Mouse (Mus musculus): ENCODE data around the gene Gm38392. TPM values are rescaled to one million over a fixed set of nuclear protein-coding genes. Genes with fewer than 3 reads are reported as not detected.
A peak's percentile ranks its signal among the peaks of the same experiment; 100 is the strongest.

The Gm38392 gene
- polyA plus RNA-seq, 1 experiment from 2014 or later, result 0.26 TPM

DNA sequence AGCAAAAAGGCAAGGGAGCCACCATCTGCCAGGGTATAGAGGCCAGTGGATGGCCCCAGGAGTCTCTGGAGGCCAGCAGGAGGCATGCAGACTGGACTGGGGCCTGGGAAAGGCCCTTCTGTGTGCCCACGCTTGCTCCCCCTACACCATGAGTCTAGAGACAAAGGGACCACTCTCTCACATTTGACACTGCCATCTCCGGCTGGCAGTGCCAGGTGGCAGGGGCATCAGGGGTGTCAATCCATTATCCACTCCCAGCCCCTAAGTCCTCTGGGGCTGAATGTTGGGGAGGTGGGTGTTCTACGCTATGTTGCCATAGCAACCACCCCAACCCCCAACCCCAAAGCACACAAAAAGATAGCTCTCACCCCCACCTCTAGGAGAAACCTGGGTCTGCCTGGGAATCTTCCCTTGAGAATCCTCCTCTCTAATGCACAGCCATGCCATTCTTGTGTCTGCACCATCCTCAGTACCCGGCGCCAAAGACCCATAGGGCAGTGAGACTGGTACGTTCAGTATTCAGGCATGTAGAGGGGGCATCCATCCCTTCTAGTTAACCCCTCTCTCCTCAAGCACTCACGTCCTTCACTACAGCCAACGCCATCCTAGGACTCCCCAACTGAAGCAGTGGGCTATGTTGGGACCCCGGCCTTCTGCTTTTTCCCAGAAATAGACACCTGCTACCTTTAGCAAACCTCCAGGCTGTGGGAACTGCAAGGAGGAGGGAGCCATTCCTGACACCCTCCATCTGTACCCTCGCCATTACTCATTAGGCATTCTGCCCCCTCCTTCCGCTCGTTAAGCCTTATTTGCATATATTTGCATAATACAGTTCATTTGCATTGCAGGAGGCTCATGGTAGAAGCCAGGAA, 65.3 kb downstream of the Gm38392 start:
- H3K36me3 ChIP-seq, result peaks cover 34% of the 10 kb centered on the region
- no peak overlapping the region for H3K4me3 ChIP-seq (replicated peaks)
- WGBS, result 13% methylated on average over 12 of the region's 12 CpGs
- H3K27me3 ChIP-seq (replicated peaks), result no peaks in the 10 kb centered on the region; the same call in 1 of the 2 replicates
- peak overlapping the region; percentile 62 for H3K4me2 ChIP-seq
- H3K4me1 ChIP-seq, result peaks cover 93% of the 10 kb centered on the region
- H3K9ac ChIP-seq (replicated peaks), result peak overlapping the region; percentile 42
- ATAC-seq (ENCODE audit: low FRiP score), result peak; percentile 79
- H3K9me3 ChIP-seq (replicated peaks), result no peaks in the 10 kb centered on the region
- H3K27ac ChIP-seq (replicated peaks), result peak overlapping the region; percentile 98

DNA sequence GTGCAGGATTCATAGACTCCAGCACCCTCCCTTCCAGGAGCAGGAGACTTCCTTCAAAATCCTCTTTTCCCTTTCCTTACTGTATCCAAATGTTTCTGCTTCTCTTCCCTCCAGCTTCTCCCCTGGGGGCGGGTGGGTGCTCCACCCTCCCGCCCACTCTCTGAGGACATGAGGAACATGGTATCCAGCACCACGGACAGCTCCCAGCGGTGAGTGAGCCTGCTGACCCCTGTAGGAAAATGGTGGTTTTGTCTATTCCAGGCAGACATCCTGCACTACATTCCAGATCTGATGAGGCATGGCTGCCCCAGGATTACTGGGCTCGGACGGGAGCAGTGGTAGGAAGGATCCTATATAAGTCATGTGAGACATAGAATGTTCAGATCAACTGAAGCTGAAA, 66.2 kb downstream of the Gm38392 start:
- ATAC-seq (ENCODE audit: low FRiP score), result no peak
- Histone ChIP-seq H3K4me3 (replicated peaks) (0 out of 2 replicates have a peak overlapping the region, but pooled peaks have one; percentile 2), H3K4me2 (peak overlapping the region; percentile 62), H3K9ac (replicated peaks) (peak overlapping the region; percentile 42), H3K9me3 (replicated peaks) (no peaks in the 10 kb centered on the region), H3K36me3 (peaks cover 29% of the 10 kb centered on the region), H3K27ac (replicated peaks) (peak overlapping the region; percentile 98), H3K4me1 (peaks cover 85% of the 10 kb centered on the region), H3K27me3 (replicated peaks) (no peaks in the 10 kb centered on the region; the same call in 1 of the 2 replicates)
- WGBS, result 5% methylated on average over 6 of the region's 6 CpGs

DNA sequence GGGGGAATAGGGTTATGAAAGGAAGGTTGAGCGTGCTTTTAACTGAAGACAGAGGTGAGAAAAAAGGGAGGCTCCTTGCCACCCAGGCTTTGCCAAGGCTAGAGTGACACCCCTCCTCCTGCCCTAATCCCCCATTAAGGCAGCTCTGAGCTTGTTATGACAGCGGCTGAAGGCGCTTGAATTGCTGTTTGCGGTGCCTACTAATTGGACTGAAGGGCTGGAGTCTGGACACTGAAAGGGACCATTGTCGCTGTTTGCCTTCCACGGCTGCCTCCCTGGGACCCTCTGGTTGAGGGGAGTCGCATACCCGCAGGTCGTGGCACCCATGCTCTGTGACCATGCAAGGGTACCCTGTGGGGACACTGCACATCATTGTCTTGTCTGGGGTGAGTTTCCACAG, 67.1 kb downstream of the Gm38392 start:
- Histone ChIP-seq H3K9ac (replicated peaks) (peak overlapping the region; percentile 42; the same call in 1 of the 2 replicates), H3K36me3 (peaks cover 20% of the 10 kb centered on the region), H3K27me3 (replicated peaks) (no peaks in the 10 kb centered on the region; the same call in 1 of the 2 replicates), H3K27ac (replicated peaks) (peak overlapping the region; percentile 98), H3K4me3 (replicated peaks) (peak overlapping the region; percentile 9), H3K9me3 (replicated peaks) (no peaks in the 10 kb centered on the region), H3K4me1 (peaks cover 85% of the 10 kb centered on the region), H3K4me2 (peak overlapping the region; percentile 62)
- 4% methylated on average over 9 of the region's 9 CpGs for WGBS
- ATAC-seq (ENCODE audit: low FRiP score), result no peak

DNA sequence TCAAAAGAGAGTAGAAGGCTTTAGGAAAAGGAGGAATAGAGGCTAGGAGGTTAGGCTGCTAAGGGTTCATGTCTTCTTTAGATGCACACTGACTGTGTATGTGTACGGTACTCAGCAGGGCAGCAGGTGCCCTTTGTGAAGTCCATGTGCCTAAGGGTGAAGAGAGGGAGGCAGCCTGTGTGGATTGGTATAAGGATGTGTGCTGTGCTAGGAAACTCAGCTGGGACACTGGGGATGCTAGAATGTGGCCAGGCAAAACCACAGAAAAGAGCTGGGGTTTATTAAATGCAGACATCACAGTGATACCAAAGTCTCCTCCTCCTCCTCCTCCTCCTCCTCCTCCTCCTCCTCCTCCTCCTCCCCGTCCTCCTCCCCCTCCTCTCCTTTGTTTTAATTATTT, 69.3 kb downstream of the Gm38392 start:
- Histone ChIP-seq H3K4me3 (replicated peaks) (peak overlapping the region; percentile 55), H3K36me3 (peaks cover 5% of the 10 kb centered on the region; the same call in 1 of the 2 replicates), H3K4me2 (peak overlapping the region; percentile 62), H3K27me3 (replicated peaks) (no peaks in the 10 kb centered on the region; the same call in 1 of the 2 replicates), H3K9ac (replicated peaks) (peak overlapping the region; percentile 80), H3K9me3 (replicated peaks) (no peaks in the 10 kb centered on the region), H3K27ac (replicated peaks) (peak overlapping the region; percentile 98), H3K4me1 (peaks cover 83% of the 10 kb centered on the region)
- WGBS, result 5% methylated on average over 1 of the region's 2 CpGs
- ATAC-seq (ENCODE audit: low FRiP score), result no peak

DNA sequence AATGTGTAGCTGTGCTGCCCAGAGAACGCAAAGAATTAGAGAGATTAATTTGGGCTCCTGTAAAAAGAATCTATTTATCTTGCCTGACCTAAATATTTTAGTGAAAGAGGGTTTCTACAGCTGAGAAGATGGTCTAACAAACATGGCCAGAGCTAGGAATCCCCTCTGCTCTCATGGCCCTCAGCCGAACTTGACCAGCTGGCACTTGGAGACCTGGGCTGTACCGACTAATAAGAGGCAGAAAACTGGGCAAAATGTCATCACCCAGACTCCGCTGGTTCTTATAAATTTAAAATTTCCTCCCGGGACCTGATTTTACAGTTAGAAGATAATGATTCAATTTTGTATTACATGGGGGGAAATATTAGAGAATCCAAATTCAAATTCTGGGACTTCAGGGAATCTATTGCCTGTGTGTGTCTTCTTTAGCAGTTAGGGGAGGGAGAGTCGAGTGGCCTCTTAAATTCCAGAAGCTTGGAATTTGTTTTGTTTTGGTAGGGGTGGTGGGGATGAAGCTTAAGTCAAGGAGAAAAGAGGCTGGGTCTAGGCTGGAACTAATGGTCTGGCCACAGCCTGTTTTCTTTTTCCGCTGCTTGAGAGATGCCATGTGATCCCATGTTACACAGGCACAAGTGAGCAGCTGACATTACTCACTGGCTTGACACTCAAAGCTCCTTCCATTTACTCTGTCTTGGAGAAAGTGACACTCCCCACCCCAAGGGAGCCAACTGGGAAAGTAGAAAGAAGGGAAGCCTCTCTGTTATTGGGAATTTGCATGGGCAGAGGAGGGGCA, 70.3 kb downstream of the Gm38392 start:
- Histone ChIP-seq H3K9me3 (replicated peaks) (no peaks in the 10 kb centered on the region), H3K4me2 (peak overlapping the region; percentile 62), H3K4me3 (replicated peaks) (peak overlapping the region; percentile 55), H3K27ac (replicated peaks) (peak overlapping the region; percentile 98), H3K9ac (replicated peaks) (peak overlapping the region; percentile 80), H3K4me1 (peaks cover 82% of the 10 kb centered on the region), H3K36me3 (peaks cover 5% of the 10 kb centered on the region; the same call in 1 of the 2 replicates), H3K27me3 (replicated peaks) (peaks cover 2% of the 10 kb centered on the region; the same call in 1 of the 2 replicates)
- WGBS, result 10% methylated on average over 7 of the region's 7 CpGs
- ATAC-seq (ENCODE audit: low FRiP score), result no peak

DNA sequence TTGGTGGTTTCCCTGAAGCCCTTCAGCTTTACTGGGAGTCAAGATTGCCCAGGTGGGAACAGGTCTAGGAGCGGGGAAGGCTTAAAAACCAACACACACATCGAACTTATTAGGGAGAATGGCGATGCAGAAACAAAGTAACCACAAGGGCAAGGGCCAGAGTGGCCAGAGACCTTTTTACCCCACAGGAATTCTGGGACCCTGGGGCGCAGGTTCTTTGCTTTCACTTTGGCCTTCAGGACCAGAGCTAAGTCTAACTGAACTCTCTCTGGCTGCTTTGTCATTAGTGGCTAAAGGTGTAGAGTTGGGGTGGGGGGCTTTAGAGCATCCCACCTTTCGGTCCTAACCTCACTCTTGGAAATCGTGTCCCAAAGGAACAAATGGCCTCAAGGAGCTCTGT, 70.9 kb downstream of the Gm38392 start:
- Histone ChIP-seq H3K27ac (replicated peaks) (peak overlapping the region; percentile 98), H3K9me3 (replicated peaks) (no peaks in the 10 kb centered on the region), H3K4me3 (replicated peaks) (peak overlapping the region; percentile 55), H3K9ac (replicated peaks) (peak overlapping the region; percentile 80), H3K4me1 (peaks cover 82% of the 10 kb centered on the region), H3K4me2 (peak overlapping the region; percentile 62), H3K36me3 (peaks cover 5% of the 10 kb centered on the region; the same call in 1 of the 2 replicates), H3K27me3 (replicated peaks) (peaks cover 2% of the 10 kb centered on the region; the same call in 1 of the 2 replicates)
- ATAC-seq (ENCODE audit: low FRiP score), result no peak
- WGBS, result 2% methylated on average over 6 of the region's 6 CpGs

DNA sequence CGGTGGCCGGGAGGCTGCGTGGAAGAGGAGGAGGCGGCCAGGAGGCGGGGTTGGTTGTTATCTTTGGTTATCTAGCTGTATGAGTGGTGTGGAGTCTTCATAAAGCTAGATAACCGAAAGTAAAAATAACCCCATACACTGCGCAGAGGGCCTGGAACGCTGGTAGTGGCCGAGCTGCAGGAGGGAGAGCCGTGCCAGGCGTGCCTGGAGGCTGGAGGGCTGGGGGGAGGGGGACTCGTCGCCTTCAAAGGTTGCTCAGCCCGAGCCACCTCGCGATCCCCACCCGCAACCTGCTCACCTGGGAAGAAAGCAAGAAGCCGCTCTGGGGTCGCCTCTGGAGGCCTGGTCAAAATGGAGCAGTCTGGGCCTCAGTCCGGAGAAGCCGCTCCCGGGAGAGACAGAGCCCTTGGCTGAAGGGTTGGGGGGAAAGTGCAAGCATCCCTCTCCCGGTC, 71.4 kb downstream of the Gm38392 start:
- Histone ChIP-seq H3K9ac (replicated peaks) (peak overlapping the region; percentile 80), H3K4me1 (peaks cover 82% of the 10 kb centered on the region)
- 4% methylated on average over 23 of the region's 23 CpGs for WGBS

DNA sequence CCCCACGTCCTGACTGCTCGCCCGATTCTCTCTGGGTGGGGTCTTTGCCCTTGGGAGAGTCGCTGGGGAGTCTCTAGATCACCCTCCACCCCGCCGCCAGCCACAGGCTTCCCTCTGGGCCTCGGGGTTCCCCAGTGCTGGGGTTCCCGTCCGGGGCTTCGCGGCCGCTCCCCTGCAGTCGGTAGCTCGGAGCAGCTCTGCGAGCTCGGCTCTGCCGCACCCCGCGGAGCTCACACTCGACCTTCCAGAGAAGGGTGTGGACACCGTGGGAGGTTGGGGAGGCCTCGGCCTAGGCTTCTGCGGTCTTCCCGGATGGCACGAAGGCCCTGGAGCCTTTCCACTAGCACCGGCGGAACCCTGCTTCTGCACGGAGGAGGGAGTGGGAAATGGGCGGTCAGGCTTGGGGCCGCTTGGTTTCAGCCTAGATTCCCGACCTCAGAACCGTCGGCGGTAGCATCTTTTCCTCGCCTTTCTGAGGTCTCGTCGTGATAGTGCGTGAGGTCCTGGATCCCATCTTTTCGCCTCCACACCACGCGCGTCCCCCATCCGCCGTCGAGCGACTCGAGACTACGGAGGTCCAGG, 71.9 kb downstream of the Gm38392 start:
- WGBS, result 3% methylated on average over 48 of the region's 48 CpGs
- Histone ChIP-seq H3K27me3 (replicated peaks) (peaks cover 9% of the 10 kb centered on the region; the same call in 1 of the 2 replicates), H3K4me1 (peaks cover 82% of the 10 kb centered on the region), H3K4me3 (replicated peaks) (peak overlapping the region; percentile 55), H3K36me3 (no peaks in the 10 kb centered on the region), H3K4me2 (peak overlapping the region; percentile 62), H3K9me3 (replicated peaks) (no peaks in the 10 kb centered on the region), H3K9ac (replicated peaks) (peak overlapping the region; percentile 80), H3K27ac (replicated peaks) (peak overlapping the region; percentile 98)
- peak; percentile 7; the same call in 1 of the 2 replicates for ATAC-seq (ENCODE audit: low FRiP score)

More for the DNA sequence above, 71.4 kb downstream of the Gm38392 start:
- Histone ChIP-seq H3K4me2 (peak overlapping the region; percentile 62), H3K27ac (replicated peaks) (peak overlapping the region; percentile 98), H3K36me3 (peaks cover under 1% of the 10 kb centered on the region; the same call in 1 of the 2 replicates), H3K9me3 (replicated peaks) (no peaks in the 10 kb centered on the region), H3K4me3 (replicated peaks) (peak overlapping the region; percentile 55), H3K27me3 (replicated peaks) (peaks cover 6% of the 10 kb centered on the region; the same call in 1 of the 2 replicates)
- no peak for ATAC-seq (ENCODE audit: low FRiP score)

DNA sequence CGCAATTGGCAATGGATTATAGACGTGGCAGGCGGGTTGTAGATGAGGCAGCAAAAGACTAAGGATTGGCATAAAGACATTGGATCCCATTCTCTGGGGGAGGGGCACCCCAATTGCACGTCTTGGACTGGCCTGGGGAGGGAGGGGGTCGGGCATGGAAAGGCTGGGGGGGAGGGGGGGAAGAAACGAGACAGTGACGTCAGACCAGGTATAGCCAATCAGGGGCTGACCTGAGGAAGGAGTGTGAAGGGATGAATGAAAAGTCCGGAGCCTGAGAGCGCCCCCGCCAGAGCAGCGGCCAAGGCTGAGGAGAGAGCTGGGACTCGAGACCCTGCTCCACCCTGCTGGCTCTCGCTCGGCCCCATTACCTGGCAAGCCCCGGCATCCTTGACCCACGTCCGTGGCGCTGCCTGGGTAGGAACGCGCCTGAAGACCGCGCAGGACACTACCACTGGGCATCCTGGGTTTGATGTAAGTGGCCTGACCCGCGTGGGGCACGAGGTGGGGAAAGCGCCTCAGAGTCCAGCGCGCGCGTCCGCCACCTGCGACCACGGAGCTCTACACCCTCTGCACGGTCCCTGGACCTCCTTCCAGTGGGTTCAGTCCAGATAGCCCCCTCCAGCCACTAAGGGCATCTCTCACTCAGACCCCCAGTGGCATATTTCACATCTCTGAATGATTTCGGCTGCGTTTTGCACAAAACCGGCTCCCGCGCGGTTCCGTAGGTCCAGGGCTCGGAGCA, 72.6 kb downstream of the Gm38392 start:
- under 1% methylated on average over 42 of the region's 42 CpGs for WGBS
- peaks cover 77% of the 10 kb centered on the region for H3K4me1 ChIP-seq

DNA sequence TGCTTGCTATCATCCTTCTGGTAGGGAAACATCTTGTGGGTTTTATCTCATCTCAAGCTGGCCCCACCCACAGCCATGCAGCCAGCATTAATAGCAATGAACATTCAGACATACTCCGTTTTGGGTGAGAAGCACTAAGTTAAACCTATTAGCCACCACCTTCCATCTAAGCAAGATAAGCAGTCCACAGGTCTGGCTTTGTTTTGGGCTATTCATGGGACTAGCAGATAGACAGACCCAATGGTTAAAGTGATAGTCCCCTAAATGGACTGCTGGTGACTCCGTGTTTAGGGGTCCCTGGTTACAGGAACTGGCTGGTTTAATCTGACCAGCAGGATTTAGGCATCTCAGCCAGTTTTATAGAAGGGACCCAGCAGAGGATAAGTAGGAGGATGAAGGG, 74.0 kb downstream of the Gm38392 start:
- Histone ChIP-seq H3K27ac (replicated peaks) (peak overlapping the region; percentile 98), H3K9ac (replicated peaks) (peak overlapping the region; percentile 80), H3K4me3 (replicated peaks) (peak overlapping the region; percentile 55), H3K4me1 (peaks cover 65% of the 10 kb centered on the region), H3K36me3 (no peaks in the 10 kb centered on the region), H3K27me3 (replicated peaks) (peaks cover 9% of the 10 kb centered on the region; the same call in 1 of the 2 replicates), H3K4me2 (peak overlapping the region; percentile 62), H3K9me3 (replicated peaks) (no peaks in the 10 kb centered on the region)
- no peak for ATAC-seq (ENCODE audit: low FRiP score)
- 7% methylated on average over 2 of the region's 2 CpGs for WGBS

More for the DNA sequence above, 72.6 kb downstream of the Gm38392 start:
- peak overlapping the region; percentile 98 for H3K27ac ChIP-seq (replicated peaks)
- peak; percentile 92 for ATAC-seq (ENCODE audit: low FRiP score)
- H3K9me3 ChIP-seq (replicated peaks), result no peaks in the 10 kb centered on the region
- peak overlapping the region; percentile 62 for H3K4me2 ChIP-seq
- peak overlapping the region; percentile 55 for H3K4me3 ChIP-seq (replicated peaks)
- H3K9ac ChIP-seq (replicated peaks), result peak overlapping the region; percentile 80
- peaks cover 9% of the 10 kb centered on the region; the same call in 1 of the 2 replicates for H3K27me3 ChIP-seq (replicated peaks)
- no peaks in the 10 kb centered on the region for H3K36me3 ChIP-seq
